Mouse (Mus musculus) spleen, adult 2 months (tissue): ENCODE results near the gene Shroom2.

Experiments used
- CTCF ChIP-seq: fragments of 200-500 bp; IDR thresholded peaks from 2 replicates; pipeline ENCODE4 v1.5.1; 2011; ENCODE audit warnings: mild to moderate bottlenecking, inconsistent platforms; ENCODE audit not compliant: insufficient read depth, insufficient read length, insufficient replicate concordance; ENCODE audit errors: extremely low read depth
- POLR2A ChIP-seq: fragments of 200-500 bp; IDR thresholded peaks from 2 replicates; pipeline ENCODE4 v1.6.1; 2011; ENCODE audit warnings: low read depth, low read length, inconsistent platforms

GRCm38 (mm10) chrX:152620917-152621316, 148.3 kb downstream of the Shroom2 start:
- TF ChIP-seq CTCF: no peak
- TF ChIP-seq POLR2A: no peak
